Mouse (Mus musculus): ENCODE results near the gene Rasgef1b. TPM values are rescaled to one million over a fixed set of nuclear protein-coding genes. Genes with fewer than 3 reads are reported as not detected.

Gene Rasgef1b
- total RNA-seq, 2 experiments from 2014 or later: 1.5 to 2.6 TPM

DNA sequence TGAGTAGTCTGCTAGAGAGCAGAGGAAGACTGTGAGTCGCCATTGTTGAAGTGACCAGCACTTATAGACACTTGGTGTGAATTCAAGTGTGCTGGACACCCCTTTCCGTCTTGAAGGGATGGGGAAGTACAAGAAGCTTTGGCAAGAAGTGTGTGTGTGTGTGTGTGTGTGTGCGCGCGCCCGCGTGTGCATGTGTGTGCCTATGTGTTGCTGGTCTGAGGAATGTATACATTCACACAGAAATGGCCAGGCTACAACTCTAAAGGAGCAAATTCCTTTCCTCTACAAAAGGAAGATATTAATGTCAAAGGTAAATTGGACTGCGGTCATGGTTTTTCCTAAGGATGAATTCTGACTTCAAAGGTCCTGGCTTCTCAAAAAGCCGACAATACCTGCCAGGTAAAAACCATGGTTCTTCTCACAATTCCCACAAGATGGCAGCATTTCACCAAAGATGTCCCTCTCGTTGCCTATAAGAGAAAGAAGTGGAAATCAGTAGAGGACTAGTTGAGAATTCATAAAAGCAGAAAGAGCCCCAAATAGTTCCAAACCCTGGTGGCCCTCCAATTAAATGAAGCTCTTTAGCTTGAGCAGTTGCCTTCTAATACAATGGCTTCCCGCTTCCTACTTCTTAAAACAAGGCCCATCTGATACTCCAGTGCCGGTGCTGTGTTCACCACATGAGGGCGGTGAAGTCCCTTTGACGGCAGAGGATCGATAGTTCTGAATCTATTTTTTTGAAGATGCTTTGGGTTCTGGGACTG, 526.6 kb downstream of the Rasgef1b start:
- DNase-seq: peak; percentile 22

DNA sequence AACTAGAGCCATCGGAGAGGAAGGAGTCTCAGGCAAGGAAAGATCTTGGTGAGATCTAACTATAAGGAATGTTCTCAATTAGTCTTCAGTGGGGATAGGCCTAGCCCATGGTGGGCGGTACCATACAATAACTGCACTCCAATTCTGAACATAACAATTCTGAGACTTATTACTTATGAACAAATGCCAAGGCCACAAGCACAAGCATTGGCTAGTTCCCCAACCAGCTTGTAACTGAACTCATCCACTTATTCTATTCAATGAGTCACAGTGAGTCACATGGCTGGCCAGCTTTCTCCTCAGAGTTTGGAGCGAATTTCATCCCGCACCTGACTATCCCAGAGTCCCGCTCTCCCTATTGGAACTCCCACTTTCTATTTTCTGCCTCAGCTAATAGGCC, 533.4 kb downstream of the Rasgef1b start:
- DNase-seq: no peak

DNA sequence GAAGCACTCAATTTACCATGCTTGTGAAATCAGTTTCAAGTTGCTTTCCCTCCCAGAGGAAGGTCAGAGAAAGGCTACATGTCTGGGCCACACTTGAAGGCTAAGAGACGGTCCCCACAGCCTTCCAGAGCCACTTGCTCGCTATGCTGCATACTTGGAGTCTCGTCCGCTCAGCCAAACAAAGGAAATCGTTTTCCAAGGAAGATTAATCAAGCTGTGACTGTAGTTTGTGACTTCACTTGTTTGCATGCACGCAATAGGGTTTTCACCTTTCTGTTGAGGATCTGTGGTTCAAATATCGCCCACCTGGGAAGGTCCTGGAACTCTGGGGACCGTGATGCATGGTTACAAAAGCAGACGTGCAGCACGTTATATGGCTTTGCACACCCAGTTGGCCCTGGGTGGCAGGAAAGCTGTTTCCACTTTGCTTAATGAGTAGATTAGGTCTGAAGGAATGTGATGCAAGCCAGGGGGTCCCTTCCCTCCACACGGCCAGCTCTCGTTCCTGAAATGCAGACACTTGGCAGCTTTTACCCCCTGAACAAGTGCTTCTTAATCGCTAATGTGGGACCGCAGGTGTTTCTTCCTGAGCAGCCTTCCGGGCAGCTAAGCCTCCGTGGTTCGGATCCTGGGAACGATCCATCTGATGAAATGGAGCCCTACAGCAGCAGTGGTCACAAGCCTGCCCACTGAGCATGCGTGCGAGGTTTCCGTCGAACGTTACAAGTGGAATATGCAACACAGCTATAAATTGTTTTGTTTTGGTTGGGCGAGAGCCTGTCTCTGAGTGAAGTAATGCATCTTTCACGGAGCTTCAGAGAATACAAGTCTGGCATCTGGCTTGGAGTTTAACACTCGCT, 537.7 kb downstream of the Rasgef1b start:
- DNase-seq: no peak

DNA sequence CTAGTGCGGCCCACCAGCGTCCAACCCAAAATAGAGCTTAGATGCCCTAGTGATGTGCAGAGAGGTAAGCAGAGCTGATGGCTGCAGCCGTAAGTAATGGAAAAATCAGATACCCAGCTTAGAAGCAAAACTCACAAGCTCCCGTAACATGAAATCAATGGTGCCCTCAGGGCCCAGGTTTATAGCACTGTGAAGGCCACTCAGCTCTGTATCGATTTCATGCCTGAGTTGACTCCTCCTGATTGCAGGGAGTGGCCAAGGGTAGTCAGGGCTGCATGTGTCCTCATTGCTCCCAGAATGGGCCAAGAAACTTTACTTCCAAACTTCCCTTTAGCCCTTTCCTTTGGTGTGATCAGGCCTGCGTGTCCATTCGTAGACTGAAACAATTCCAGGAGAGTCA, 545.2 kb downstream of the Rasgef1b start:
- DNase-seq: no peak

- no peak for DNase-seq
Observed at GRCm38 (mm10) chr5:99174608-99175385, 554.1 kb downstream of the Rasgef1b start.

DNA sequence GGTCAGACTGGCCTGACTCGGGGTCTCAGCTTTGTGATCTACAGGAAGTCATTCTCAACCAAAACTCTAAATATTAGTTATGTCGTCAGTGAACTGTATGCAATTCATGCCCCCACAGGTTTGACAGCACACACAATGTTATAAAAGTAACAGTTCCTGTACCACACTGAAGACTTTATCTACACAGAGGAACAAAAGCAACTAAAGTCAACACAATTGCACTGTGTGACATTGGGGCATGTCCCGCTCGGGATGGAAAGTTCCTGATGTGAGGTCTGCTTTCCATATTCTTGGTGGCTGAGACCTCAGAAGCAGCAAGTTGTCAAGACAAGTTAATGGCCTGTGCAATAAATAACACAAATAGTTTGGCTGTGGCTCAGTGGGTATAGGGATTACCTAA, 559.0 kb downstream of the Rasgef1b start:
- DNase-seq: no peak

- no peak for DNase-seq
Observed at GRCm38 (mm10) chr5:99167767-99168166, 561.1 kb downstream of the Rasgef1b start.

Other genes starting within 250 kb of the Rasgef1b start
- under 1 TPM; 0.49 to 0.56 TPM for gene Vamp9, start 177.2 kb upstream of the Rasgef1b start, total RNA-seq (2021)
- gene Hnrnpd, start 249.9 kb upstream of the Rasgef1b start, total RNA-seq (2021): 100 to 1,000 TPM; 129 to 153 TPM
- 1 to 10 TPM; 1.1 to 1.2 TPM for gene 4930524J08Rik, start 250.0 kb upstream of the Rasgef1b start, total RNA-seq (2021)

Data from gastrocnemius, postnatal 10 days (tissue).